Mouse (Mus musculus) splenic B cell, adult 2 months (primary cell): ENCODE measurements around the gene Glrp1.

Experiments
- DNase-seq: peaks from one replicate; pipeline ENCODE4 v3.0.0-alpha.2; 2011; ENCODE audit warnings: low read depth, low spot score
- H3K27me3 ChIP-seq: 2 replicates; pipeline ENCODE4 v1.6.1; 2012; ENCODE audit warnings: mild to moderate bottlenecking, low read length, moderate library complexity, mixed read lengths; ENCODE audit not compliant: control insufficient read depth, poor library complexity, insufficient read depth, severe bottlenecking
- H3K36me3 ChIP-seq: 2 replicates; pipeline ENCODE4 v1.6.1; 2012; ENCODE audit warnings: mild to moderate bottlenecking, low read length, moderate library complexity, mixed read lengths; ENCODE audit not compliant: control insufficient read depth, poor library complexity, insufficient read depth, severe bottlenecking

Gene Glrp1

GRCm38 (mm10) chr1:88461096-88461495 lies 48.8 kb downstream of the Glrp1 start:
- Histone ChIP-seq H3K36me3 (no peaks in the 10 kb centered on the region), H3K27me3 (no peaks in the 10 kb centered on the region)
- DNase-seq, result no peak

GRCm38 (mm10) chr1:88459655-88460054 lies 50.2 kb downstream of the Glrp1 start:
- no peaks in the 10 kb centered on the region for H3K27me3 ChIP-seq
- H3K36me3 ChIP-seq, result no peaks in the 10 kb centered on the region
- DNase-seq, result no peak

- Histone ChIP-seq H3K36me3 (no peaks in the 10 kb centered on the region), H3K27me3 (no peaks in the 10 kb centered on the region)
- DNase-seq, result no peak
These were observed 50.7 kb downstream of the Glrp1 start for GRCm38 (mm10) chr1:88459196-88459595.

- Histone ChIP-seq H3K36me3 (no peaks in the 10 kb centered on the region), H3K27me3 (no peaks in the 10 kb centered on the region)
- peak; percentile 67 for DNase-seq
These were observed 53.3 kb downstream of the Glrp1 start for GRCm38 (mm10) chr1:88456451-88457072.

GRCm38 (mm10) chr1:88455761-88456160 lies 54.1 kb downstream of the Glrp1 start:
- no peaks in the 10 kb centered on the region for H3K27me3 ChIP-seq
- DNase-seq, result no peak

GRCm38 (mm10) chr1:88454703-88455102 lies 55.2 kb downstream of the Glrp1 start:
- Histone ChIP-seq H3K36me3 (no peaks in the 10 kb centered on the region), H3K27me3 (no peaks in the 10 kb centered on the region)
- DNase-seq, result no peak

More at GRCm38 (mm10) chr1:88455761-88456160, 54.1 kb downstream of the Glrp1 start:
- H3K36me3 ChIP-seq, result no peaks in the 10 kb centered on the region

GRCm38 (mm10) chr1:88452198-88452597 lies 57.7 kb downstream of the Glrp1 start:
- no peak for DNase-seq
- Histone ChIP-seq H3K27me3 (no peaks in the 10 kb centered on the region), H3K36me3 (no peaks in the 10 kb centered on the region)

GRCm38 (mm10) chr1:88450668-88451067 lies 59.2 kb downstream of the Glrp1 start:
- no peak for DNase-seq
- no peaks in the 10 kb centered on the region for H3K27me3 ChIP-seq
- H3K36me3 ChIP-seq, result no peaks in the 10 kb centered on the region
